Mouse (Mus musculus): ENCODE data around the gene Trpm8. TPM values are rescaled to one million over a fixed set of nuclear protein-coding genes. Genes with fewer than 3 reads are reported as not detected.
A peak's percentile ranks its signal among the peaks of the same experiment; 100 is the strongest.

The Trpm8 gene
- polyA plus RNA-seq, 1 experiment from 2014 or later, result not detected

GRCm38 (mm10) chr1:88260604-88261377 lies 16.7 kb upstream of the Trpm8 start:
- no peak overlapping the region for H3K27ac ChIP-seq
- no peak for ATAC-seq (ENCODE audit: low FRiP score)
- WGBS, result 84% methylated on average over 10 of the region's 10 CpGs
- no peak overlapping the region for H3K4me2 ChIP-seq (replicated peaks)
- no peaks in the 10 kb centered on the region for H3K4me1 ChIP-seq
- peaks cover 65% of the 10 kb centered on the region for H3K36me3 ChIP-seq
- no peak overlapping the region for H3K9ac ChIP-seq
- H3K27me3 ChIP-seq, result no peaks in the 10 kb centered on the region
- peaks cover 57% of the 10 kb centered on the region for H3K9me3 ChIP-seq (replicated peaks)
- H3K4me3 ChIP-seq, result no peak overlapping the region

- H3K4me2 ChIP-seq (replicated peaks), result no peak overlapping the region
- 85% methylated on average over 7 of the region's 7 CpGs for WGBS
- H3K36me3 ChIP-seq, result peaks cover 74% of the 10 kb centered on the region
- no peak for ATAC-seq (ENCODE audit: low FRiP score)
- no peak overlapping the region for H3K4me3 ChIP-seq
- H3K9me3 ChIP-seq (replicated peaks), result peaks cover 48% of the 10 kb centered on the region
- H3K27ac ChIP-seq, result no peak overlapping the region
- no peak overlapping the region for H3K9ac ChIP-seq
- H3K4me1 ChIP-seq, result no peaks in the 10 kb centered on the region
- H3K27me3 ChIP-seq, result no peaks in the 10 kb centered on the region
Observed at GRCm38 (mm10) chr1:88261706-88262105, 15.8 kb upstream of the Trpm8 start.

- no peaks in the 10 kb centered on the region for H3K27me3 ChIP-seq
- no peak overlapping the region for H3K9ac ChIP-seq
- no peaks in the 10 kb centered on the region for H3K4me1 ChIP-seq
- H3K9me3 ChIP-seq (replicated peaks), result peaks cover 43% of the 10 kb centered on the region
- peaks cover 80% of the 10 kb centered on the region for H3K36me3 ChIP-seq
- no peak overlapping the region for H3K4me2 ChIP-seq (replicated peaks)
- WGBS, result 83% methylated on average over 4 of the region's 4 CpGs
- H3K4me3 ChIP-seq, result no peak overlapping the region
- H3K27ac ChIP-seq, result no peak overlapping the region
- no peak for ATAC-seq (ENCODE audit: low FRiP score)
Observed at GRCm38 (mm10) chr1:88262255-88262654, 15.2 kb upstream of the Trpm8 start.

GRCm38 (mm10) chr1:88262961-88263360 lies 14.5 kb upstream of the Trpm8 start:
- WGBS, result 78% methylated on average over 6 of the region's 6 CpGs

GRCm38 (mm10) chr1:88263778-88264177 lies 13.7 kb upstream of the Trpm8 start:
- Histone ChIP-seq H3K4me1 (no peaks in the 10 kb centered on the region), H3K27me3 (no peaks in the 10 kb centered on the region), H3K4me3 (no peak overlapping the region), H3K9me3 (replicated peaks) (peaks cover 30% of the 10 kb centered on the region), H3K4me2 (replicated peaks) (no peak overlapping the region), H3K9ac (no peak overlapping the region), H3K36me3 (peaks cover 95% of the 10 kb centered on the region), H3K27ac (no peak overlapping the region)
- WGBS, result 92% methylated on average over 5 of the region's 5 CpGs
- ATAC-seq (ENCODE audit: low FRiP score), result no peak

More at GRCm38 (mm10) chr1:88262961-88263360, 14.5 kb upstream of the Trpm8 start:
- no peak for ATAC-seq (ENCODE audit: low FRiP score)
- H3K9ac ChIP-seq, result no peak overlapping the region
- peaks cover 36% of the 10 kb centered on the region for H3K9me3 ChIP-seq (replicated peaks)
- H3K4me2 ChIP-seq (replicated peaks), result no peak overlapping the region
- peaks cover 87% of the 10 kb centered on the region for H3K36me3 ChIP-seq
- H3K27ac ChIP-seq, result no peak overlapping the region
- no peak overlapping the region for H3K4me3 ChIP-seq
- H3K27me3 ChIP-seq, result no peaks in the 10 kb centered on the region
- no peaks in the 10 kb centered on the region for H3K4me1 ChIP-seq

GRCm38 (mm10) chr1:88264237-88264868 lies 13.1 kb upstream of the Trpm8 start:
- no peak overlapping the region for H3K4me2 ChIP-seq (replicated peaks)
- 92% methylated on average over 7 of the region's 7 CpGs for WGBS
- peaks cover 27% of the 10 kb centered on the region for H3K9me3 ChIP-seq (replicated peaks)
- H3K9ac ChIP-seq, result no peak overlapping the region
- no peak overlapping the region for H3K27ac ChIP-seq
- no peaks in the 10 kb centered on the region for H3K27me3 ChIP-seq
- H3K36me3 ChIP-seq, result peaks cover 99% of the 10 kb centered on the region
- H3K4me3 ChIP-seq, result no peak overlapping the region
- H3K4me1 ChIP-seq, result no peaks in the 10 kb centered on the region
- ATAC-seq (ENCODE audit: low FRiP score), result no peak

GRCm38 (mm10) chr1:88264869-88265240 lies 12.6 kb upstream of the Trpm8 start:
- Histone ChIP-seq H3K4me2 (replicated peaks) (no peak overlapping the region), H3K9ac (no peak overlapping the region), H3K4me3 (no peak overlapping the region), H3K4me1 (no peaks in the 10 kb centered on the region), H3K27me3 (no peaks in the 10 kb centered on the region), H3K36me3 (peaks cover 99% of the 10 kb centered on the region), H3K27ac (no peak overlapping the region), H3K9me3 (replicated peaks) (peaks cover 22% of the 10 kb centered on the region)
- no peak for ATAC-seq (ENCODE audit: low FRiP score)
- 77% methylated on average over 4 of the region's 4 CpGs for WGBS

GRCm38 (mm10) chr1:88266123-88266522 lies 11.3 kb upstream of the Trpm8 start:
- Histone ChIP-seq H3K9me3 (replicated peaks) (peaks cover 17% of the 10 kb centered on the region; the same call in 1 of the 2 replicates), H3K27ac (no peak overlapping the region), H3K27me3 (no peaks in the 10 kb centered on the region), H3K4me1 (no peaks in the 10 kb centered on the region), H3K36me3 (peaks cover 89% of the 10 kb centered on the region), H3K4me2 (replicated peaks) (no peak overlapping the region), H3K4me3 (no peak overlapping the region), H3K9ac (no peak overlapping the region)
- 88% methylated on average over 13 of the region's 13 CpGs for WGBS
- ATAC-seq (ENCODE audit: low FRiP score), result no peak

GRCm38 (mm10) chr1:88267489-88267888 lies 10.0 kb upstream of the Trpm8 start:
- no peaks in the 10 kb centered on the region for H3K4me1 ChIP-seq
- ATAC-seq (ENCODE audit: low FRiP score), result 0 out of 2 replicates have a peak, but pooled peaks have one; percentile 0

GRCm38 (mm10) chr1:88268070-88268469 lies 9.4 kb upstream of the Trpm8 start:
- ATAC-seq (ENCODE audit: low FRiP score), result no peak
- Histone ChIP-seq H3K4me2 (replicated peaks) (no peak overlapping the region), H3K4me3 (no peak overlapping the region), H3K9me3 (replicated peaks) (0 out of 2 replicates have a peak, but pooled peaks cover 13% of the 10 kb centered on the region), H3K36me3 (peaks cover 86% of the 10 kb centered on the region), H3K4me1 (no peaks in the 10 kb centered on the region), H3K27ac (no peak overlapping the region), H3K27me3 (no peaks in the 10 kb centered on the region), H3K9ac (no peak overlapping the region)
- WGBS, result 88% methylated on average over 6 of the region's 6 CpGs

More at GRCm38 (mm10) chr1:88267489-88267888, 10.0 kb upstream of the Trpm8 start:
- Histone ChIP-seq H3K9me3 (replicated peaks) (0 out of 2 replicates have a peak, but pooled peaks cover 13% of the 10 kb centered on the region), H3K9ac (no peak overlapping the region), H3K4me3 (no peak overlapping the region), H3K36me3 (peaks cover 86% of the 10 kb centered on the region), H3K27ac (no peak overlapping the region), H3K27me3 (no peaks in the 10 kb centered on the region), H3K4me2 (replicated peaks) (no peak overlapping the region)
- WGBS, result 95% methylated on average over 6 of the region's 6 CpGs

- H3K9me3 ChIP-seq (replicated peaks), result 0 out of 2 replicates have a peak, but pooled peaks cover 8% of the 10 kb centered on the region
- no peaks in the 10 kb centered on the region for H3K4me1 ChIP-seq
- WGBS, result 90% methylated on average over 12 of the region's 12 CpGs
- H3K9ac ChIP-seq, result no peak overlapping the region
- no peaks in the 10 kb centered on the region for H3K27me3 ChIP-seq
- no peak overlapping the region for H3K4me3 ChIP-seq
- H3K4me2 ChIP-seq (replicated peaks), result no peak overlapping the region
- H3K27ac ChIP-seq, result no peak overlapping the region
- no peak for ATAC-seq (ENCODE audit: low FRiP score)
- peaks cover 84% of the 10 kb centered on the region for H3K36me3 ChIP-seq
Observed at GRCm38 (mm10) chr1:88269539-88270309, 7.7 kb upstream of the Trpm8 start.

GRCm38 (mm10) chr1:88272851-88273250 lies 4.6 kb upstream of the Trpm8 start:
- no peak for ATAC-seq (ENCODE audit: low FRiP score)
- no peaks in the 10 kb centered on the region for H3K27me3 ChIP-seq
- 62% methylated on average over 4 of the region's 4 CpGs for WGBS

More at GRCm38 (mm10) chr1:88272851-88273250, 4.6 kb upstream of the Trpm8 start:
- Histone ChIP-seq H3K4me2 (replicated peaks) (no peak overlapping the region), H3K9ac (no peak overlapping the region), H3K9me3 (replicated peaks) (no peaks in the 10 kb centered on the region), H3K4me1 (peaks cover 19% of the 10 kb centered on the region), H3K4me3 (no peak overlapping the region), H3K27ac (no peak overlapping the region), H3K36me3 (peaks cover 56% of the 10 kb centered on the region)
